Mouse (Mus musculus): ENCODE results near the gene Scarf1. TPM values are rescaled to one million over a fixed set of nuclear protein-coding genes. Genes with fewer than 3 reads are reported as not detected.

The Scarf1 gene
- total RNA-seq, 2 experiments from 2014 or later, result 1.4 to 1.6 TPM

DNA sequence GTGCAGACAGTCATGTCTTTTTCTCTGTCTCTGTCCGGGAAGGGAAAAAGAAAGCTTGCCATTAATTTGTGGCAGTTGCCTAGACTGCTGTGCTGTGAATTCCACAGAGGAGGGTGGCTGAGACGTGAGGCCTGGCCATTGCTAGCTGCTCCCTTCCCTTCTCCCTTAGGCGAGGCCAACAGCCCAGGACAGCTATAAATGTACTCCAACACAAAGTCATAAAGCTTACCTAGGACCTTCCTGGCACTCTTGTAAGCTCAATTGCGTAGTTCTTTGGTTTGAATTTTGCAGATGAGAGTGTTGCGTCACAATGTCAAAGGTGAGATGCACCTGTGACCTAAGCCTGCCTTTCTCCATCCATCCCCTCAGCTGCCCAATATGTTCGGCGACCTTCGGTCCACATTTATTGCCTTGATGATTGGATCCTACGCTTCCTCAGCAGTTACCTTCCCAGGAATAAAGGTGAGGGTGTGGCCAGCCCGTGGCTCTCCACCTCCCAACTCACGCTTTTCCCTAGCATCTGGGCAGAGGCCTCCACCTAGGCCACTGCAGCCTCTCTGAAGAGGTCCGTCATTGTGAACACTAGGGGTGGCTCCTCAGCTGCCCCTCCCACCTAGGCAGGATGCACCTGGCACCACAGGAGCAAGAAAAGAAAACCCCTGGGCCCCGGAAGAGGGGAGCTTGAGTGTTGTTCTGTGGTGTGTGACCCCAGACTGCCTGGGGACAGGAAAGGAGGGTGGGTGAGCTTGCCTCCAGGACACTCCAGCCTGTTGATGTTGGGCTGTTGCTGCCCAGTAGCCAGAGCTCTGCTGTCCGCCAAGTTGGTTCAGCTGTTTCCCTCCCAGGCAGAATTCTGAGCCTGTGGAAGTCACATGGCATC is 47.4 kb downstream of the Scarf1 start:
- no peak for DNase-seq (ENCODE audit: extremely low spot score in 1 of 2, low spot score in 1 of 2)

DNA sequence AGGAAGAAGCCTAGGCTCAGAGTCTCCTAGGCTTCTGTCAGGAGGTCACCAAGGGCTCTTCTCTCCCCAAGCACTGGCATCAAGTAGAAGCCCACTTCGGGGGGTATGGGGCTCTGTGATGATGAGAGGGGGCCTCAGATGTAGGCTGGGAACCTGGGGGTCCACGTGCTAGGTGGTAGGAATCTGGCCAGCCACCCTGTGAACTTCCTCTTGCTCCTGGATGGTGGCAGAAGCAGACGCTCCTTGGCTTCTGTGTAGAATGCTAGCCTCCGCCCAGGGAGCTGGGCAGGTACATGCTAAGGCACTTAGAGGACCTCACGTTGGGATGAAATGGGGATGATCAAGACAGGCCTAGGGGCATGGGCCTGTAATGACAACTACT is 48.1 kb downstream of the Scarf1 start:
- no peak for DNase-seq (ENCODE audit: extremely low spot score in 1 of 2, low spot score in 1 of 2)

DNA sequence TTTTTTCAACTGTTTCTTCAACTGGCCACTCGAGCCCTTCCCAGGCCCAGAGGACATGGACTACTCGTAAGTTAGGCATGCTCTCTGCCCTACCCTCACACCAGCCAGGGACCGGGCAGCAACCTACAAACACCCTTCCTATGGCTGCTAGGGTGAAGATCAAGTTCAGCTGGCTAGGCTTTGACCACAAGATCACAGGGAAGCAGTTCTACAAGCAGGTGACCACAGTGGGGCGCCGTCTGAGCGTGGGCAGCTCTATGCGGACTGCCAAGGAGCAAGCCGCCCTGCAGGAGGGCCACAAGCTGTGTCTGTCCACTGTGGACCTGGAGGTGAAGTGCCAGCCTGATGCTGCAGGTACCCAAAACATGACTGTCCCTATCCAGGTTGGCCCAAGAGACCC is 49.5 kb downstream of the Scarf1 start:
- DNase-seq (ENCODE audit: extremely low spot score in 1 of 2, low spot score in 1 of 2), result no peak

DNA sequence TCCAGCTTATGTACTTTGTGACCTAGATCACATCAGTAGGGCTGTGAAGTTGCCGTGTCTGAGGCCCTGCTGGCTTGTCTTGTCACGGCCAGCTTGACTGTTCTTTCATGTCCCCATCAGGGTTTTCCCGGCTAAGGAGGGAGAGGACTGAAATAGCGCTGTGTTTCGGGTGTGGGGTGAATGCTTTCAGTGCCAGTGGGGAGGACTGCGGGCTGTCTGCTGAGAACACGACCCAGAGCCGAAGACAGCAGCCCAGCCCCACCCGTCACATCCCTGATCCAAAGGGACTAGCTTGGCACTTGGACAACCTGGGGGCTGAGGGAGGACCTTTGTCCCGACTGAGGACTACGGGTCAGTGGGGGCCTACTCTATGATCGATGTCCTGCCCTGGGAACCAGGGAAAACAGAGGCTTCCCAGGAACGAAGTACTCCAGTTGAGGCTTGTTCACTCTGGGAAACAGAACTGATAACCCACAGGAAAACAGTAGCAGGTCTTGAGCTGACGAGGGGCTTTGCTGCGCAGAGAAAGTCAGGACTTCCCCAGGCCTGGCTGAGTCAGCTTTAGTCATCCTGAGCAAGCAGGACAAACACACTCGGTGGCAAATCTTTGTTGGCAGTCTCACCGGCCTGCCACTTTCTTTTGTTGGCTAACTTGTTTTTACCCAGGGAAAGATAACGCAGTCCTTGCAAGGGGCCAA is 50.7 kb downstream of the Scarf1 start:
- no peak for DNase-seq (ENCODE audit: extremely low spot score in 1 of 2, low spot score in 1 of 2)

DNA sequence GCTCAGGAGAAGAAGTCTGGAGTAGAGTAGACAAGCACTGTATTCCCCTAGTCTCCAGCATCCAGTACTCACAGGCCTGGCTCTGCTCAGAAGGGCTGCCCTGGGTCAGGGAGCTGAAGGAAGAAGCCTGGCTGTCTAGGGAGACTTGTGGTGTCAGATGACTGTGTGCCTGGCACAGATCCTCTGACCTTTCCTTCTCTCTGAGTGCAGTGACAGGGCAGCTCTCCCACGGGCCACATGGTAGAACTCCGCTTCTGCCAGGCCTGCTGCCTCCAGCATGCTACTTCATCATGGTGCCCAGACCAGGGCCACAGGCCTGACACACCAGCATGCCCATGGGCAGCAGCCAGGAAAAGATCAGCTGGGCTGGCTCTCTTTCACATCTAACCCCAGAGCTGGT is 52.5 kb downstream of the Scarf1 start:
- no peak for DNase-seq (ENCODE audit: extremely low spot score in 1 of 2, low spot score in 1 of 2)

DNA sequence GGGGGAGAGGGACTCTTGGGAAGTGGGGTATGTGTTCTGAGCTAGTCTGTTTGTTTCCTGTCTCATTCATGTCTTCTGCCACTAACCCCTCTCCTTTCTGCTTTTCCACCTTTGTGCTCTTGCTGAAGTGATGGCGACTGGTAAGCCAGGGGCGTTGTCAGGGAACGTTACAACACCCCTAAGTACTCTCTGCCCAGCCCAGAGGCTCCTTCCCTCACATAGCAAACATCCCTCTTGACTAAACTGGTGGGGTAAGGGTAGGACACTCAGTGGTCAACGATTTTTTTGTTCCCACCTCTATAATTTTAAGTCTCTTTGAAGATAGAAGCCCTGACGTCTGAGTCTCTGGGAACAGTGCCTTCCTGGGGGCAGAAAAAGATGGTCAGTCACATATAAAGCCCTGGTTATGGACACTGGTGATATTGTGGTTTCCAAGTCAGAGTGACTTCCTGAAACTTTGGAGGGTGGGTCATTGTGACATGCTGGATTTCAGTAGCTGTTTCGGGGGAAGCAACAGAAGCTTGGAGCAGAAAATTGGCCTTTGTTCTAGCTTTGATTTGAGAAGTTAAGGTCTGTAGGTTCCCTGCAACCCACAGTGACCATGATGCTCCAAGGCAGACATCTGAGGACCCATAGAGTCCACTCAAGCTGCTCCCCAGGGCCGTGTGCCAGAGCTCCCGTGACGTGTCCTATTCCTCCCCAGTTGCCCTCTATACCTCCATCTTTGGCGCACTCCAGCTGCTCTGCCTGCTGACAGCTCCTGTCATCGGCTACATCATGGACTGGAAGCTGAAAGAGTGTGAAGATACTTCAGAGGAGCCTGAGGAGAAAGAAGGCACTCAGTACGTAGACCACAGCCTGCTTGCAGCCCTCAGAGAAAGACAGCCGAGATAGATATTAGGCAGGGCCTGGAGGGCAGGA is 53.2 kb downstream of the Scarf1 start:
- DNase-seq (ENCODE audit: extremely low spot score in 1 of 2, low spot score in 1 of 2), result no peak

DNA sequence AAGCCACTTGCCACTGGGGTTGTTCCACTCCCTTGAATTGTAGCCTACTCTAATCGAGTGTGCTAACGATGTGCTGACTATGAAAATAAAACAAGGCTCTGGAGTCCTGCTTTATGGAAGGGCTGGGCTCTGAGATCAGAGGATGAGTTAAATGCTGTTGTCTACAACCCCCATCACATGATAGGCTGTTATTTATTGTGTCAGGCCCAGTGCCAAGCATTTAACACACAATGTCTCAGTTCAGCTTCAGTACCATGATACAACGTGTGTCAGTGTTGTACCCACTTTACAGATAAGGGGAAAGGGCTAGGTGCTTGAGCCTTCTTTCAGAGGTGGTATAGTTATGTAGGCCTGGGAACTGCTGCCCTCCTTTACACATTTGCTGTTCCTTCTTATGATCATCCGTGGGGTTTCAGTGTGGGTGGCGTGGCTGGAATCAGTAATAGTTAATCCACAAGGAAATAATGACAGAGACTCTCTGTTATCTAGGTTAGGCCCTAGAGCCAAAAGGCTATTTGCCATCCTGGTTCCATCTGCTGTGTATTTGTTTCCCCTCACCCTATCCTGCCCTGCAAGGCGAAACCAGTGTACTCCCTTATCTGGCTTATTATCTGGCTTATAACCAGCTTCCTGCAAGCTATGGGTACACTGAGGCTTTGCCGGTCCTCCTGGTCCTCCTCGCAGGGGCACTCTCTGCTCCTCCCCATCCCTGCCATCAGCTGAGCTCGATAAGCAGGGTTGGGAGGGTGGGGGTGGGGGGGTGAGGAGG is 54.2 kb downstream of the Scarf1 start:
- DNase-seq (ENCODE audit: extremely low spot score in 1 of 2, low spot score in 1 of 2), result no peak

DNA sequence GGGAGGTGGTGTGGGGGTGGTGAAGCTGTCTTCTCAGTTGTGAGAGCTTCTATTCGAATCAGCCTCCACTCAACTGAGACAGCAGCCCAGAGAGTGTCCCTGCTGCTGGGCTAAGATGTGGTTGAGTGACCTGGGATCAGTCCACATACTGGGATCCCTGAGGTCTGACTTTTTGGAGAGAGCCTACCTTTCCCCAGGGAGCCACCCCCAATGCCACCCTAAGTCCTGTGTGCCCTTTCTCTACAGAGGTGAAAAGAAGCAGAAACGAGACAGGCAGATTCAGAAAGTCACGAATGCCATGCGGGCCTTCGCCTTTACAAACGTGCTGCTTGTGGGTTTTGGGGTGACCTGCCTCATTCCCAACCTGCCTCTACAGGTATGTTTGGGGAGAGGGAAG is 54.8 kb downstream of the Scarf1 start:
- no peak for DNase-seq (ENCODE audit: extremely low spot score in 1 of 2, low spot score in 1 of 2)

DNA sequence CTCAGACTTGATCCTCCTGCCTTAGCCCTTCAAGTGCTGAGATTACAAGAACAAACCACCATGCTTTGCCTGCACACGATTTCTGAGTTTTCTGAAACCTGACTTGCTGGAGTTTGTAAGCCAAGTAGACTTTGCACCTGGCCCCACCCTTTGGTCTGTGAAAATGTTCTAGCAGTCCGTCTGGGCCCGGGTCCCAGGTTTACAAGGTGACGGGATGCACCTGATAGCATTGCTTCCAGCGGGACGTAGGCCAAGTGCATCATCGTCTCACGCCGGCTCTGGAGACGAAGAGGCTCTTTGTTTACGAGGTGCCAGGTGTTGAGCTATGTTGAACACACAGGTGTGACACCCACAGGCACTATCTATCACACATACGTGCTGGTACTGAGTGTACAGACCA is 55.6 kb downstream of the Scarf1 start:
- DNase-seq (ENCODE audit: extremely low spot score in 1 of 2, low spot score in 1 of 2), result no peak

DNA sequence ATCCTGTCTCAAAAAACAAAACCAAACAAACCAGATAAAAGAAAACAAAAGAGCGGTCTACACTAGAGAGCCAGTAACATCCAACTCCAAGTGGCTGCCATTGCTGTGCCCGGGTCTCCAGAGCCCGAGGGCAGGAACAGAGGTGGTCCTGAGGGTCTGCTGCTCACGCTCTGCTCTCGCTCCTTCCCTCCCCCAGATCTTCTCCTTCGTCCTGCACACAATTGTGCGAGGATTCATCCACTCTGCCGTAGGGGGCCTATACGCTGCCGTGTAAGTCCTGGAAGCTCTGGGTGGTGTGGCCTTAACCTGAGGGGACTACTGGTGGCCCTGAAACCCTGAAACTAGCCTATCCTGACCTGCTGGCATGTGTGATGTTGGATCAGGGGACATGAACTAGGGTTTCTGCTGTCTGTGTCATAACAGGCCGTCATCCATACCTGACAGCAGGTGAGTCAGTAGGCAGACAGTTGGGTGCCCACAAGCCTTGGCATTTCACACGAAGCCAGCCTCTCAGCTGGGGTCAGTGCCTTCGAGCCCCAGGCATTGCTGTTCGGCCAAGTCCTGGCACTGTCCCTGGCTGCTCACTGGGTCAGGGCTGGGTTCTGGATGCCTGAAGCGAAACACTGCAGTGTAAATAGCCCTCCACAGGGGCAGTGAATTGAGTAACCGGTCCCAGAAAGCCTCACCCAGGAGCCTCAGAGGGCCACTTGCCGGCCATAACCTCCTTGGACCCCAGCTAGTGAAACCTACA is 57.2 kb downstream of the Scarf1 start:
- DNase-seq (ENCODE audit: extremely low spot score in 1 of 2, low spot score in 1 of 2), result no peak

DNA sequence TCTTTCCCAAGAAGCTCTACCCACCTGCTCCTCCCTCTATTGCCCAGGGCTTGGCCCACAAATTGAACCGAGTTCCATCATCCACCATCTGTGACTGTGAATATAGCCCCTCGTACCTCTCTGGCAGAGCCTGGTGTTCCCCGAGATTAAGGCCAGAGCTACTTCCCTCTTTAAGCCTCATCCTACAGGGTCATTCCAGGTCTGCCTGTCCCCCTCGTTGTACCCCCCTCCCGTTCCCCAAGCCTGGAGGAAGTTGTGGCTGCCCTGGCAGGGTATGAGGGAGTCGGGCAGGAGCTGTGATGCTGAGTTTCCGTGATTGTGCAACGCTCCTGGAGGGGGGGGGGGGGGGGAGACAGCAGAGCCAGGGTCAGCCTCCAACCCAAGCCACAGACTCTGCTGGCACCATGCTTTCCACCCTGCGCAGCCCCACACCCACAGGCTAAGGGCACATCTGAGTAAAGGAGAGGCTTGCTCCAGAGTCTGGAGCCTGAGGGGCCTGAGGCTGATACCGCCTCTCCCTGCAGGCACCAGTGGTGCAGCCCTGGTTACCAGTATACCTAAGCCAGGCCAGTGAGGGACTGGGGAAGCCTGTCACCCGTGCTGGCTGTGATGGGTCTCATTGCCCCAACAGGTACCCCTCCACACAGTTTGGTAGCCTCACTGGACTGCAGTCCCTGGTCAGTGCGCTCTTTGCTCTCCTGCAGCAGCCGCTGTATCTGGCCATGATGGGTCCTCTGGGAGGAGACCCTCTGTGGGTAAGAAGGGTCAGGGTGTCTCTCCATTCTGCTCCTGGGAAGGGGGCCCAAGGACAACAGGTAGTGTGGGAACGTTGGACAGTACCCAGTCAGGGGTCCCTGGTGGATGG is 58.0 kb downstream of the Scarf1 start:
- DNase-seq (ENCODE audit: extremely low spot score in 1 of 2, low spot score in 1 of 2), result no peak

DNA sequence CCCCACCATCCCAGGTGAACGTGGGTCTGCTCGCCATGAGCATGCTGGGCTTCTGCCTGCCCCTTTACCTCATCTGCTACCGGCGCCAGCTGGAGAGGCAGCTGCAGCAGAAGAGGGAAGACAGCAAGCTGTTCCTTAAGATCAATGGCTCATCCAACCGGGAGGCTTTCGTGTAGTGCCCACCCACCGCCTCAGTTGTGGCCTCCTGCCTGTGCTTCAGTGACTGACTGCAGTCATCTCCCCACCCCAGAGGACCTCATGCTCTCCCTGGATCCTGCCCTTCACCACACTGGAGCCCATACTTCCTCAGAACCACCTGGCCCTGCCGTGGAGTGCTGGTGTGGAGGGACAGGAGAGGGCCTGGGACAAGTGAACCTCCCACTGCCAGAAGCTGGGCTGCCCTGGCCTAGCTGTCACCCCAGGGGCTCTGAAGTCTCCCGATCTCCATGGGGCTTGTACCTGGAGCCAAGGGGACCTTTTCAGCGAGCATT is 59.0 kb downstream of the Scarf1 start:
- no peak for DNase-seq (ENCODE audit: extremely low spot score in 1 of 2, low spot score in 1 of 2)

DNA sequence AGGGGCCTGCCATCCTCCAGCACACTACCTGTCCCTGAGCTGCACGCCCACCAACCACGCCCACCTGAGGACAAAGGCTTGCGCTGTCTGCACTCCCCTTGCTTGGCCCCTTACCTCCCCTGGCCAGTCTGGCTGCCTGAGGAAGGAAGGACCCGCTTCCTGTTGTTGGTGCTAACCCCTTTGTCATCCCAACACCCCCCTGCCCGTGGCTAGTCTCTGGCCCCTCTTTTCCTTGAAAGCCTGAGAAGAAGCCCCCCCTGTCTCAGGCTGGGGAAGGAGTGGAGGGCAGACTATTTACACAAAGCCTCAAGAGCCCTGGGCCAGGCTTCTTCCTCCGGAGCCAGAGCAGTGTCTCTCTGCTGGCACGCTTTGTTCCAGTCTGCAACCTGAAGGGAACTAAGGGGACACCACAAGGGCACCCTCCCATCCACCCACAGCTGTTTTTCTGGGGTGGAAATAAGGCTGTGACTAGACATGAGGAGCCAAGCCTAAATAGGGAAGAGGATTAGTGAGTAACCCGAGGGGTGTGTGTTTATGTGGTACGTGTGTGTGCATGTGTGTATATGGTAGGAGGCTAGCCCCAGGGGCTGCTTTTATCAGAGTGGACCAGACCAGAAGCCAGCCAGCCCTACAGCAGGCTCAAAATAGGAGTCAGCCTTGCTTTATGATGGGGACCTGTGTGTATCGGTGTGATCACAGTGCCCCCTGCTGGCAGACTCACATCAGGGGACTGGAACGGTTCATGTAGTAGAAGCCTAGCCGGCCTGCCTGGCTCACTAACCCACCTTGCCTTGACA is 59.7 kb downstream of the Scarf1 start:
- peak; percentile 90 to 99 for DNase-seq (ENCODE audit: extremely low spot score in 1 of 2, low spot score in 1 of 2)

DNA sequence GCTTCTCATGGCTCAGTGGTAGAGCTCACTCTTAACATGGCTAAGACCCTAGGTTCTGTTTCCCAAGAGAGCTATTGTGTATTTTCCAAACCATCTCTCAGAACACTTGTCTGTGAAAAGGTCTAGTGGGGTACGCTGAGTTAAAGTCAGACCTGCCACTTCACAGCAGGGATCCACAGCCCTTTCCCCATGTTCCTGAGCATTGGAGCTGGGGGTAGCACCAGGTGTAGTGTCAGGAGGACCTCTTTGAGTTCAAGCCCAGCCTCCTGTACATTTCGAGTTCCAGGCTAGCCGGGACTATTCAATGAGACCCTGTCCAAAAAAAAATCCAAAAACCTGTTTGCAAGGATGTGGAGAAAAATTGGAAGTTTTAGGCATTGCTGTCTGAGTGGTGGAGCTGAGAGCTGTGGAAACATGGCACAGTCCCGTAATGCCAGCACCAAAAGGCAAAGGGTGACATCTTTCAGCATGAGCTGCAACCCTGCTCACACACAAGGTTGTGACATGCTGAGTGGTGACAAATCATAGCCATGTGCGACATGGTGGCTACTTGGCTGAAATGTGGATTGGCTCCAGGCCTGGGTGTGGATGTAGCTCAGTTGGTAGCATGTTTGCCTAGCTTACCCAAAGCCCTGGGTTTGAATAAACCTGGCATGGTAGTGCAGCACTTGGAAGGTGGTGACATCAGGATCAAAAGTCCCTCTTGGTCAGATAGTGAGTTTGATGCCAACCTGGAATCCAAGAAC is 61.2 kb downstream of the Scarf1 start:
- DNase-seq (ENCODE audit: extremely low spot score in 1 of 2, low spot score in 1 of 2), result no peak

DNA sequence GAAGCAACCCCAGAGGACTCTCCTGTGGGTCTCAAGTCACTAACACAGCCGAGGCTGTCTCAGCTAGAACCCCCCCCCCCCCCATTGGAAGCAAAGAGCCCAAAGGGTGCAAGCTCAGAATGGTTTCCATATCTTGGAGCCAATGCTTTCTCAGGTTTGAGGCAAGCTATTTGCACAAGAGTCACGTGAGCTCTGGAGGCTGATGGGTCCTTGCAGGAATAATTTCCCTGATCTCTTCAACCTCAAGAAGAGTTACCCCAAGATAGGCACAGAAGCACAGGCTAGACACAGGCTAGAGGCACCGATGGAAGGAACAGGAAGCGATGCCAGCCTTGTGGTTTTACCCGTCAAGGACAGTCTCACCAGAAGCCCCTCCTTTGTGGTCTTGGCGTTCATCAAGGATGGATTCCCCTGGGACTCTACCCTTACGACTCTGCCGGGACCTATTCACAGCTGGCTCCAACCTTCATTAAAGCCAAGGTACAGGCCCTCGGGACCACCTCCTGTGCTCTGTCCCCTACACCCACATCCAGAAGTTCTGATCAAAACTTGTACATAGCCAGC is 62.3 kb downstream of the Scarf1 start:
- no peak for DNase-seq (ENCODE audit: extremely low spot score in 1 of 2, low spot score in 1 of 2)

Measured in layer of hippocampus, postnatal 25 days (tissue).